ENCODE assay signal across 8 mouse cellular contexts in the genomic region with DNA sequence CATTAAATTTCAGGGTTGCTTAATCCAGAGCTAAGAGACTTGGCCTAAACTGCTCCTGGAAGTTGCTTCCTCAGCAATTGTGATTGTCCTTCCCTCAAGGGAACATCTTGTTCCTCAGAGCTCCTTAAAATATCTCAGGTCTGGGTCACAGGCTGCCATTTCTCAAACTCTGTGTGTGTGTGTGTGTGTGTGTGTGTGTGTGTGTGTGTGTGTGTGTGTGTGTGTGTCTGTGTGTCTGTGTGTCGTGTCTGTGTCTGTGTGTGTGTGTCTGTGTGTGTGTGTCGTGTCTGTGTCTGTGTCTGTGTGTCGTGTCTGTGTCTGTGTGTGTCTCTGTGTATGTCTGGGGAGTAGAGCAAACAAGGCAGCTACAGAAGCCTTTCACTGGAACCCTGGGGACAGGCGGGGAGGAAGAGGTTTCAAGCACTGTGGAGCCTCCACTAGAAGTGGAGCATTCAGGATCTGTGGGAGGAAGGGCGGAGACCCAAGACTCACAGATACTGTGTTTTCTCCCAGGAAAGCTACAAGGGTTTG. TPM values are rescaled to one million over a fixed set of nuclear protein-coding genes. Genes with fewer than 3 reads are reported as not detected.
DNase-seq lines count a peak whose midpoint lies in the region; ATAC-seq and TF ChIP-seq lines count a peak whose summit lies in the region.

No protein-coding gene starts in this region.

- peak overlapping the region; percentile 1; the same call in 1 of the 2 replicates for H3K4me3 ChIP-seq in bone marrow macrophage, adult 2 months (ENCODE audit: insufficient read depth, low read length)
- H3K4me3 ChIP-seq in liver, postnatal 0 days (ENCODE audit: low read depth, low read length): no peak overlapping the region

- WGBS in liver, postnatal 0 days (ENCODE audit: insufficient replicate concordance): 48% methylated on average over 5 of the region's 5 CpGs

- H3K4me2 ChIP-seq in liver, postnatal 0 days (ENCODE audit: low read depth, low read length): no peak overlapping the region

- intact Hi-C loops in heart, postnatal 10 days (cut with DNase I): no loop called here
- intact Hi-C loops in left cerebral cortex, postnatal 4 days (cut with DNase I): no loop called here

- peaks cover 71% of the 10 kb centered on the region for H3K4me1 ChIP-seq in bone marrow macrophage, adult 2 months (ENCODE audit: control insufficient read depth, insufficient read depth, low read length)
- H3K4me1 ChIP-seq in liver, postnatal 0 days (ENCODE audit: insufficient read depth): no peaks in the 10 kb centered on the region; the same call in 1 of the 2 replicates

- TF ChIP-seq POLR2A in bone marrow macrophage, adult 2 months (IDR thresholded peaks at IDR 0.05; ENCODE audit: borderline replicate concordance, low read depth, low read length): no peak

- peak overlapping the region; percentile 95 for H3K27ac ChIP-seq in bone marrow macrophage, adult 2 months (ENCODE audit: insufficient read depth, low read depth, low read length)
- peak overlapping the region; percentile 74 for H3K27ac ChIP-seq in liver, postnatal 0 days (ENCODE audit: low read depth)

- no peak for DNase-seq in frontal cortex, postnatal 14 days (ENCODE audit: low spot score in 2 of 2)
- DNase-seq in heart, postnatal 10 days: peak; percentile 36 to 41
- no peak for DNase-seq in liver, postnatal 0 days
- no peak for DNase-seq in right cerebral cortex, postnatal 14 days
- DNase-seq in retina, postnatal 1 day: no peak
- no peak for DNase-seq in left cerebral cortex, postnatal 4 days

- TF ChIP-seq EP300 in liver, postnatal 0 days (IDR thresholded peaks at IDR 0.05; ENCODE audit: low read depth): peak; percentile 61; the same call in 1 of the 2 replicates

- no peaks in the 10 kb centered on the region for H3K36me3 ChIP-seq in liver, postnatal 0 days (replicated peaks; ENCODE audit: insufficient read depth, low read length)

- no peaks in the 10 kb centered on the region for H3K9me3 ChIP-seq in liver, postnatal 0 days (ENCODE audit: low read length)

- no peaks in the 10 kb centered on the region for H3K27me3 ChIP-seq in liver, postnatal 0 days (ENCODE audit: insufficient read depth, low read length)

- peak; percentile 51 for ATAC-seq in frontal cortex, adult (ENCODE audit: low TSS enrichment)
- peak; percentile 58; the same call in 1 of the 2 replicates for ATAC-seq in liver, postnatal 0 days

- H3K9ac ChIP-seq in liver, postnatal 0 days (replicated peaks): no peak overlapping the region

- no peak for TF ChIP-seq CTCF in bone marrow macrophage, adult 2 months (IDR thresholded peaks at IDR 0.05; ENCODE audit: low read depth, low read length)
- TF ChIP-seq CTCF in liver, postnatal 0 days (IDR thresholded peaks at IDR 0.05; ENCODE audit: low read depth): no peak

RNA-seq across cellular contexts. Expression of a gene that starts 47.9 kb away (rescaled TPM):
- polyA plus RNA-seq in bone marrow macrophage, adult 2 months (2012; ENCODE audit: insufficient read depth, insufficient read length, missing spikeins): 52.5 and 53.2 TPM in 2 replicates
- total RNA-seq in heart, postnatal 10 days (2021): 1 to 10 TPM; 5.2 to 6.7 TPM
- polyA plus RNA-seq in liver, postnatal 0 days (2015; fragmentation: Nextera tagmentation; extraction: Ambion mirVana): 5.2 and 6.1 TPM in 2 replicates
- 1 to 10 TPM; 3.8 to 4.0 TPM for total RNA-seq in left cerebral cortex, postnatal 4 days (2021)

RNA-seq across cellular contexts. Expression of a gene that starts 59.5 kb away (rescaled TPM):
- 57.0 and 61.1 TPM in 2 replicates for polyA plus RNA-seq in bone marrow macrophage, adult 2 months (2012; ENCODE audit: insufficient read depth, insufficient read length, missing spikeins)
- total RNA-seq in heart, postnatal 10 days (2021): 10 to 100 TPM; 62.8 to 63.9 TPM
- 7.4 and 10.2 TPM in 2 replicates for polyA plus RNA-seq in liver, postnatal 0 days (2015; fragmentation: Nextera tagmentation; extraction: Ambion mirVana)
- 100 to 1,000 TPM in 1 of 2 experiments, 10 to 100 TPM in 1; 94.2 to 102 TPM for total RNA-seq in left cerebral cortex, postnatal 4 days (2021)

Comparison
In these comparisons a context has a peak if more than half of its experiments do, and no peak if none do; other contexts are left out.
1. DNase-seq: peak in heart, postnatal 10 days (2 of 2); none in frontal cortex, postnatal 14 days (0 of 2), liver, postnatal 0 days (single experiment), right cerebral cortex, postnatal 14 days (single experiment), retina, postnatal 1 day (single experiment) and left cerebral cortex, postnatal 4 days (single experiment).